8 mouse cellular contexts compared by ENCODE assay signal in genomic region chr10:121640944-121641271, GRCm38 (mm10). TPM values are rescaled to one million over a fixed set of nuclear protein-coding genes. Genes with fewer than 3 reads are reported as not detected.
DNase-seq lines count a peak whose midpoint lies in the region; ATAC-seq and TF ChIP-seq lines count a peak whose summit lies in the region.

No protein-coding gene starts in this region.

- TF ChIP-seq CTCF in hindbrain, postnatal 0 days (IDR thresholded peaks at IDR 0.05; ENCODE audit: low read depth) = no peak

- H3K36me3 ChIP-seq in kidney, embryonic 15.5 days = no peaks in the 10 kb centered on the region
- no peaks in the 10 kb centered on the region for H3K36me3 ChIP-seq in embryonic facial prominence, embryonic 14.5 days (ENCODE audit: control insufficient read depth, insufficient read depth, low read length)
- no peaks in the 10 kb centered on the region for H3K36me3 ChIP-seq in hindbrain, postnatal 0 days (ENCODE audit: insufficient read depth, low read length)
- H3K36me3 ChIP-seq in midbrain, embryonic 14.5 days (ENCODE audit: control insufficient read depth, insufficient read depth, low read length) = no peaks in the 10 kb centered on the region

- 11% methylated on average over 10 of the region's 10 CpGs for WGBS in kidney, embryonic 15.5 days
- WGBS in embryonic facial prominence, embryonic 14.5 days = 10% methylated on average over 10 of the region's 10 CpGs
- 17% methylated on average over 10 of the region's 10 CpGs for WGBS in hindbrain, postnatal 0 days
- WGBS in midbrain, embryonic 14.5 days = 18% methylated on average over 10 of the region's 10 CpGs

- peak overlapping the region; percentile 61 for H3K4me3 ChIP-seq in kidney, embryonic 15.5 days (replicated peaks)
- H3K4me3 ChIP-seq in embryonic facial prominence, embryonic 14.5 days (ENCODE audit: low read depth, low read length) = peak overlapping the region; percentile 62
- H3K4me3 ChIP-seq in hindbrain, postnatal 0 days (ENCODE audit: low read length) = peak overlapping the region; percentile 59
- H3K4me3 ChIP-seq in midbrain, embryonic 14.5 days (replicated peaks; ENCODE audit: low read depth, low read length) = peak overlapping the region; percentile 47

- no peak for DNase-seq in kidney, adult 8-10 months
- DNase-seq in embryonic facial prominence, embryonic 14.5 days (ENCODE audit: low spot score) = no peak
- no peak for DNase-seq in hindbrain, postnatal 0 days (ENCODE audit: low spot score)
- no peak for DNase-seq in midbrain, embryonic 14.5 days
- no peak for DNase-seq in embryo, embryonic 9.5 days (ENCODE audit: extremely low spot score)
- DNase-seq in ovary, postnatal 10 days (ENCODE audit: low spot score) = no peak
- no peak for DNase-seq in thymus, postnatal 0 days (ENCODE audit: low spot score)

- ATAC-seq in kidney, embryonic 15.5 days (replicated peaks; ENCODE audit: low FRiP score) = no peak
- no peak for ATAC-seq in embryonic facial prominence, embryonic 14.5 days (ENCODE audit: low read depth)
- ATAC-seq in hindbrain, postnatal 0 days = no peak
- no peak for ATAC-seq in midbrain, embryonic 14.5 days (ENCODE audit: low FRiP score, low TSS enrichment)

- peaks cover 44% of the 10 kb centered on the region for H3K27me3 ChIP-seq in kidney, embryonic 15.5 days
- peaks cover 25% of the 10 kb centered on the region for H3K27me3 ChIP-seq in embryonic facial prominence, embryonic 14.5 days (replicated peaks; ENCODE audit: control insufficient read depth, insufficient read depth, low read length)
- peaks cover 14% of the 10 kb centered on the region for H3K27me3 ChIP-seq in hindbrain, postnatal 0 days (ENCODE audit: insufficient read depth, low read length)
- H3K27me3 ChIP-seq in midbrain, embryonic 14.5 days (ENCODE audit: control insufficient read depth, insufficient read depth, low read length) = peaks cover 28% of the 10 kb centered on the region

- peak overlapping the region; percentile 50; the same call in 1 of the 2 replicates for H3K9ac ChIP-seq in kidney, embryonic 15.5 days
- no peak overlapping the region for H3K9ac ChIP-seq in embryonic facial prominence, embryonic 14.5 days (ENCODE audit: low read depth, low read length)
- H3K9ac ChIP-seq in hindbrain, postnatal 0 days (replicated peaks; ENCODE audit: low read length) = 0 out of 2 replicates have a peak overlapping the region, but pooled peaks have one; percentile 43
- no peak overlapping the region for H3K9ac ChIP-seq in midbrain, embryonic 14.5 days (replicated peaks; ENCODE audit: low read length)

- peak overlapping the region; percentile 100 for H3K4me2 ChIP-seq in kidney, embryonic 15.5 days
- peak overlapping the region; percentile 96 for H3K4me2 ChIP-seq in embryonic facial prominence, embryonic 14.5 days (ENCODE audit: low read depth, low read length)
- peak overlapping the region; percentile 95 for H3K4me2 ChIP-seq in hindbrain, postnatal 0 days (ENCODE audit: low read depth, low read length)
- peak overlapping the region; percentile 94 for H3K4me2 ChIP-seq in midbrain, embryonic 14.5 days (ENCODE audit: low read length)

- H3K9me3 ChIP-seq in kidney, embryonic 15.5 days (replicated peaks) = no peaks in the 10 kb centered on the region
- H3K9me3 ChIP-seq in embryonic facial prominence, embryonic 14.5 days (ENCODE audit: control insufficient read depth, low read length) = no peaks in the 10 kb centered on the region
- H3K9me3 ChIP-seq in hindbrain, postnatal 0 days (ENCODE audit: low read length) = no peaks in the 10 kb centered on the region
- H3K9me3 ChIP-seq in midbrain, embryonic 14.5 days (ENCODE audit: control insufficient read depth, low read length) = no peaks in the 10 kb centered on the region

- H3K4me1 ChIP-seq in kidney, embryonic 15.5 days = peaks cover 18% of the 10 kb centered on the region
- H3K4me1 ChIP-seq in embryonic facial prominence, embryonic 14.5 days (ENCODE audit: control insufficient read depth, insufficient read depth, low read length) = peaks cover 3% of the 10 kb centered on the region; the same call in 1 of the 2 replicates
- H3K4me1 ChIP-seq in hindbrain, postnatal 0 days (ENCODE audit: insufficient read depth, low read length) = peaks cover 4% of the 10 kb centered on the region; the same call in 1 of the 2 replicates
- peaks cover 14% of the 10 kb centered on the region; the same call in 1 of the 2 replicates for H3K4me1 ChIP-seq in midbrain, embryonic 14.5 days (ENCODE audit: control insufficient read depth, insufficient read depth, low read length)

- H3K27ac ChIP-seq in kidney, embryonic 15.5 days = no peak overlapping the region
- no peak overlapping the region for H3K27ac ChIP-seq in embryonic facial prominence, embryonic 14.5 days (replicated peaks; ENCODE audit: low read depth, low read length)
- no peak overlapping the region for H3K27ac ChIP-seq in hindbrain, postnatal 0 days
- H3K27ac ChIP-seq in midbrain, embryonic 14.5 days (replicated peaks; ENCODE audit: low read depth, low read length) = no peak overlapping the region

RNA-seq across cellular contexts. Expression of gene D930020B18Rik, which starts 0.5 kb away (rescaled TPM):
- 0.19 and 0.42 TPM in 2 replicates for polyA plus RNA-seq in kidney, embryonic 15.5 days (2015; fragmentation: Nextera tagmentation; extraction: Ambion mirVana)
- polyA plus RNA-seq in embryonic facial prominence, embryonic 14.5 days (2014; fragmentation: Nextera tagmentation; extraction: Ambion mirVana) = 1.7 and 2.2 TPM in 2 replicates
- total RNA-seq in hindbrain, postnatal 0 days (2014; rRNA removed) = 0.11 and 0.26 TPM in 2 replicates
- 0.25 and 0.39 TPM in 2 replicates for polyA plus RNA-seq in hindbrain, postnatal 0 days (2015; fragmentation: Nextera tagmentation; extraction: Ambion mirVana)
- polyA plus RNA-seq in midbrain, embryonic 14.5 days (2014; fragmentation: Nextera tagmentation; extraction: Ambion mirVana) = 0.20 and 0.22 TPM in 2 replicates
- 0.06 and 0.10 TPM in 2 replicates for polyA plus RNA-seq in thymus, postnatal 0 days (2015; fragmentation: Nextera tagmentation; extraction: Ambion mirVana)

RNA-seq across cellular contexts. Expression of gene Xpot, which starts 14.8 kb away (rescaled TPM):
- polyA plus RNA-seq in kidney, embryonic 15.5 days (2015; fragmentation: Nextera tagmentation; extraction: Ambion mirVana) = 50.8 and 55.9 TPM in 2 replicates
- polyA plus RNA-seq in embryonic facial prominence, embryonic 14.5 days (2014; fragmentation: Nextera tagmentation; extraction: Ambion mirVana) = 54.9 and 62.5 TPM in 2 replicates
- 116 and 132 TPM in 2 replicates for total RNA-seq in hindbrain, postnatal 0 days (2014; rRNA removed)
- polyA plus RNA-seq in hindbrain, postnatal 0 days (2015; fragmentation: Nextera tagmentation; extraction: Ambion mirVana) = 24.0 and 30.2 TPM in 2 replicates
- polyA plus RNA-seq in midbrain, embryonic 14.5 days (2014; fragmentation: Nextera tagmentation; extraction: Ambion mirVana) = 24.2 and 35.3 TPM in 2 replicates
- polyA plus RNA-seq in thymus, postnatal 0 days (2015; fragmentation: Nextera tagmentation; extraction: Ambion mirVana) = 32.9 and 35.1 TPM in 2 replicates

RNA-seq across cellular contexts. Expression of gene Tbk1, which starts 54.3 kb away (rescaled TPM):
- 31.2 and 31.8 TPM in 2 replicates for polyA plus RNA-seq in kidney, embryonic 15.5 days (2015; fragmentation: Nextera tagmentation; extraction: Ambion mirVana)
- 28.6 and 32.4 TPM in 2 replicates for polyA plus RNA-seq in embryonic facial prominence, embryonic 14.5 days (2014; fragmentation: Nextera tagmentation; extraction: Ambion mirVana)
- total RNA-seq in hindbrain, postnatal 0 days (2014; rRNA removed) = 8.1 and 16.7 TPM in 2 replicates
- polyA plus RNA-seq in hindbrain, postnatal 0 days (2015; fragmentation: Nextera tagmentation; extraction: Ambion mirVana) = 21.7 and 26.0 TPM in 2 replicates
- polyA plus RNA-seq in midbrain, embryonic 14.5 days (2014; fragmentation: Nextera tagmentation; extraction: Ambion mirVana) = 27.0 and 36.2 TPM in 2 replicates
- polyA plus RNA-seq in thymus, postnatal 0 days (2015; fragmentation: Nextera tagmentation; extraction: Ambion mirVana) = 33.8 and 36.2 TPM in 2 replicates

Comparison
In these comparisons a context has a peak if more than half of its experiments do, and no peak if none do; other contexts are left out.
1. H3K9ac ChIP-seq: peak in kidney, embryonic 15.5 days (single experiment) and hindbrain, postnatal 0 days (single experiment); none in embryonic facial prominence, embryonic 14.5 days (single experiment) and midbrain, embryonic 14.5 days (single experiment).
2. Peak in every context shown above with its lines, with median percentiles within 50 percentile points of each other: H3K4me2 ChIP-seq and H3K4me3 ChIP-seq.